8 mouse cellular contexts compared by ENCODE assay signal in the genomic region with DNA sequence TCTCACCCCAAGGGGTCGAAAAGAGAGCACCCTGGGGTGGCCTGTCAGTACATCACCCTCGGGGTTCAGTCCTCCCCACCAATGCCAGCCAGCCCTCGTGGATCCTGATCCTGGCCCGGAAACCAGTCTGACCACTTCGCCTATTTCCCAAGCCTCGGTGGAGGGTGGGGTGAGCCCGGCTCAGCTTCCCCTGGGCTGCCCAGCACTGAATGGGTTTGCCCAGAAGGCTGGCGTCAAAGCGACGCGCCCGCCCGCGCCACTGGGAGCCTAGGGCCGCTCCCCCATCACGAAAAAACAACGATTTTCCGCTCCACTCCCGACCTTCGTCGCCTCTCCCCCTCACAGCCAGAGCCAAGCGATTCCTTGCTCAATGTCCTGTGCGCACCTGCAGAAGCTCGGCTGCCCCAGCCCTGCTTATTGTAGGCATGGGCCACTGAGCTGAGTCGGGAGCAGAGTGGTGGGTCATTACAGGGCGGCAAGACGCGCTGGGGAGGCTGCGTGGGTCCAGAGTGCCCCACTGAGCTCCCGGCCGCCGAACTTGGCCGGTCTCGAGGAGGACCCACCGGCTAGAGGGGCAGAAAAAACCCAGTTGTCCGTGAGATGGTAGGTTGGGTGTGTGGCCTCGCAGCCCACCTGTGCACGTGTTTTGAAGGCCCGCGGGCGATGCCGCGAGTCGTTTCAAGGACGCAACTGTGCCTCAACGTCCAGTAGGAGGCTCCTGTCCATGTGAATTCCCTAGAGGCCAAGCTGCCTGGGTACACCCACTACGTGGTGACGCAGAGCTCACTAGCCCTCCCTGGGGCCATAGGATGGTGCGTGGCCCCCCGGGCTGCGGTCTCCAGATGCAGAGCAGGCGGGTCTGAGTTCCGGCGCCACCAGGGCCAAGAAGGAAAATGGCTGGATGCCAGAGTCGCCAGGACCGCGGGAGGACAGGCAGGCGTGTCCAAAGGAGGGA. TPM values are rescaled to one million over a fixed set of nuclear protein-coding genes. Genes with fewer than 3 reads are reported as not detected.
DNase-seq lines count a peak whose midpoint lies in the region; ATAC-seq and TF ChIP-seq lines count a peak whose summit lies in the region.

No protein-coding gene starts in this region.

- no peaks in the 10 kb centered on the region for H3K9me3 ChIP-seq in embryonic facial prominence, embryonic 14.5 days (ENCODE audit: control insufficient read depth, low read length)
- no peaks in the 10 kb centered on the region for H3K9me3 ChIP-seq in hindbrain, postnatal 0 days (ENCODE audit: low read length)
- H3K9me3 ChIP-seq in liver, embryonic 15.5 days (replicated peaks): no peaks in the 10 kb centered on the region

- H3K4me2 ChIP-seq in embryonic facial prominence, embryonic 14.5 days (ENCODE audit: low read depth, low read length): peak overlapping the region; percentile 41
- H3K4me2 ChIP-seq in hindbrain, postnatal 0 days (ENCODE audit: low read depth, low read length): peak overlapping the region; percentile 48
- peak overlapping the region; percentile 79 for H3K4me2 ChIP-seq in liver, embryonic 15.5 days

- H3K9ac ChIP-seq in embryonic facial prominence, embryonic 14.5 days (ENCODE audit: low read depth, low read length): 0 out of 2 replicates have a peak overlapping the region, but pooled peaks have one; percentile 1
- peak overlapping the region; percentile 0; the same call in 1 of the 2 replicates for H3K9ac ChIP-seq in hindbrain, postnatal 0 days (replicated peaks; ENCODE audit: low read length)
- no peak overlapping the region for H3K9ac ChIP-seq in liver, embryonic 15.5 days

- DNase-seq in kidney, adult 11 months: peak; percentile 68
- DNase-seq in kidney, adult 8-10 months: no peak
- DNase-seq in embryonic facial prominence, embryonic 14.5 days (ENCODE audit: low spot score): peak; percentile 55
- DNase-seq in hindbrain, postnatal 0 days (ENCODE audit: low spot score): peak; percentile 69
- peak; percentile 54 for DNase-seq in neural tube, embryonic 10.5 days (ENCODE audit: extremely low spot score, low spot score)
- no peak for DNase-seq in spleen, postnatal 14 days (ENCODE audit: low spot score in 2 of 2)
- DNase-seq in gastrocnemius, postnatal 25 days: no peak

- H3K4me1 ChIP-seq in embryonic facial prominence, embryonic 14.5 days (ENCODE audit: control insufficient read depth, insufficient read depth, low read length): peaks cover 27% of the 10 kb centered on the region
- peaks cover 30% of the 10 kb centered on the region for H3K4me1 ChIP-seq in hindbrain, postnatal 0 days (ENCODE audit: insufficient read depth, low read length)
- peaks cover 34% of the 10 kb centered on the region for H3K4me1 ChIP-seq in liver, embryonic 15.5 days (replicated peaks)

- H3K36me3 ChIP-seq in embryonic facial prominence, embryonic 14.5 days (ENCODE audit: control insufficient read depth, insufficient read depth, low read length): no peaks in the 10 kb centered on the region
- no peaks in the 10 kb centered on the region for H3K36me3 ChIP-seq in hindbrain, postnatal 0 days (ENCODE audit: insufficient read depth, low read length)
- H3K36me3 ChIP-seq in liver, embryonic 15.5 days (replicated peaks): no peaks in the 10 kb centered on the region

- H3K4me3 ChIP-seq in embryonic facial prominence, embryonic 14.5 days (ENCODE audit: low read depth, low read length): peak overlapping the region; percentile 65
- peak overlapping the region; percentile 0 for H3K4me3 ChIP-seq in hindbrain, postnatal 0 days (ENCODE audit: low read length)
- H3K4me3 ChIP-seq in liver, embryonic 15.5 days (replicated peaks): peak overlapping the region; percentile 16

- no peak for ATAC-seq in embryonic facial prominence, embryonic 14.5 days (ENCODE audit: low read depth)
- ATAC-seq in hindbrain, postnatal 0 days: no peak
- ATAC-seq in liver, embryonic 15.5 days (ENCODE audit: insufficient read depth): no peak

- WGBS in embryonic facial prominence, embryonic 14.5 days: 3% methylated on average over 58 of the region's 58 CpGs
- 3% methylated on average over 58 of the region's 58 CpGs for WGBS in hindbrain, postnatal 0 days
- WGBS in liver, embryonic 15.5 days (ENCODE audit: insufficient replicate concordance): 3% methylated on average over 58 of the region's 58 CpGs

- peaks cover 79% of the 10 kb centered on the region for H3K27me3 ChIP-seq in embryonic facial prominence, embryonic 14.5 days (replicated peaks; ENCODE audit: control insufficient read depth, insufficient read depth, low read length)
- 0 out of 2 replicates have a peak, but pooled peaks cover 18% of the 10 kb centered on the region for H3K27me3 ChIP-seq in hindbrain, postnatal 0 days (ENCODE audit: insufficient read depth, low read length)
- H3K27me3 ChIP-seq in liver, embryonic 15.5 days: peaks cover 100% of the 10 kb centered on the region

- no peak overlapping the region for H3K27ac ChIP-seq in embryonic facial prominence, embryonic 14.5 days (replicated peaks; ENCODE audit: low read depth, low read length)
- H3K27ac ChIP-seq in hindbrain, postnatal 0 days: no peak overlapping the region
- no peak overlapping the region for H3K27ac ChIP-seq in liver, embryonic 15.5 days (replicated peaks)

- TF ChIP-seq CTCF in hindbrain, postnatal 0 days (IDR thresholded peaks at IDR 0.05; ENCODE audit: low read depth): peak; percentile 64

RNA-seq across cellular contexts. Expression of gene Cbx8, which starts 17.5 kb away (rescaled TPM):
- polyA plus RNA-seq in embryonic facial prominence, embryonic 14.5 days (2014; fragmentation: Nextera tagmentation; extraction: Ambion mirVana): 9.6 and 10.1 TPM in 2 replicates
- total RNA-seq in hindbrain, postnatal 0 days (2014; rRNA removed): 10.0 and 11.4 TPM in 2 replicates
- 6.5 and 7.6 TPM in 2 replicates for polyA plus RNA-seq in hindbrain, postnatal 0 days (2015; fragmentation: Nextera tagmentation; extraction: Ambion mirVana)
- 3.3 and 3.5 TPM in 2 replicates for polyA plus RNA-seq in liver, embryonic 15.5 days (2015; fragmentation: Nextera tagmentation; extraction: Ambion mirVana)
- 1 to 10 TPM; 1.4 to 1.8 TPM for total RNA-seq in gastrocnemius, postnatal 25 days (2021)

RNA-seq across cellular contexts. Expression of gene Cbx4, which starts 27.7 kb away (rescaled TPM):
- polyA plus RNA-seq in embryonic facial prominence, embryonic 14.5 days (2014; fragmentation: Nextera tagmentation; extraction: Ambion mirVana): 11.0 and 13.5 TPM in 2 replicates
- 33.6 and 41.3 TPM in 2 replicates for total RNA-seq in hindbrain, postnatal 0 days (2014; rRNA removed)
- 22.4 and 23.7 TPM in 2 replicates for polyA plus RNA-seq in hindbrain, postnatal 0 days (2015; fragmentation: Nextera tagmentation; extraction: Ambion mirVana)
- polyA plus RNA-seq in liver, embryonic 15.5 days (2015; fragmentation: Nextera tagmentation; extraction: Ambion mirVana): 2.8 and 2.9 TPM in 2 replicates
- total RNA-seq in gastrocnemius, postnatal 25 days (2021): 1 to 10 TPM; 2.4 to 3.5 TPM

RNA-seq across cellular contexts. Expression of gene Cbx2, which starts 35.6 kb away (rescaled TPM):
- 23.9 and 28.3 TPM in 2 replicates for polyA plus RNA-seq in embryonic facial prominence, embryonic 14.5 days (2014; fragmentation: Nextera tagmentation; extraction: Ambion mirVana)
- 14.6 and 18.9 TPM in 2 replicates for total RNA-seq in hindbrain, postnatal 0 days (2014; rRNA removed)
- 7.0 and 7.4 TPM in 2 replicates for polyA plus RNA-seq in hindbrain, postnatal 0 days (2015; fragmentation: Nextera tagmentation; extraction: Ambion mirVana)
- 3.0 and 3.2 TPM in 2 replicates for polyA plus RNA-seq in liver, embryonic 15.5 days (2015; fragmentation: Nextera tagmentation; extraction: Ambion mirVana)
- 1 to 10 TPM in 1 of 2 experiments, under 1 TPM in 1; 0.69 to 1.4 TPM for total RNA-seq in gastrocnemius, postnatal 25 days (2021)

Comparison
In these comparisons a context has a peak if more than half of its experiments do, and no peak if none do; other contexts are left out.
1. DNase-seq: peak in kidney, adult 11 months (single experiment), embryonic facial prominence, embryonic 14.5 days (single experiment), hindbrain, postnatal 0 days (single experiment) and neural tube, embryonic 10.5 days (single experiment); none in kidney, adult 8-10 months (0 of 2), spleen, postnatal 14 days (0 of 2) and gastrocnemius, postnatal 25 days (single experiment).
2. H3K4me3 ChIP-seq: peak in every context shown above with its lines; median percentile 65 in embryonic facial prominence, embryonic 14.5 days; 16 in liver, embryonic 15.5 days; 0 in hindbrain, postnatal 0 days.
3. Peak in every context shown above with its lines, with median percentiles within 50 percentile points of each other: H3K4me2 ChIP-seq.